Mouse (Mus musculus) CH12.LX (cell line): ENCODE data around the gene Wnk2. TPM values are rescaled to one million over a fixed set of nuclear protein-coding genes. Genes with fewer than 3 reads are reported as not detected.

ENCODE experiments used
- DNase-seq: peaks from one replicate; pipeline ENCODE4 v3.0.0-alpha.2; 2013; ENCODE audit errors: extremely low read depth
- H3K27ac ChIP-seq: 2 replicates; pipeline ENCODE4 v1.5.1; 2012; ENCODE audit warnings: low read depth, mild to moderate bottlenecking, control low read depth, moderate library complexity; ENCODE audit not compliant: insufficient read depth
- H3K27me3 ChIP-seq: replicated peaks from 2 replicates; pipeline ENCODE3; 2012; ENCODE audit warnings: inconsistent platforms
- H3K36me3 ChIP-seq, 2 experiments: replicated peaks in 1 of 2; 2 replicates each; pipeline versions ENCODE3 to v1.6.1; 2012; ENCODE audit warnings: inconsistent platforms in 1 of 2, low read length in 1 of 2, mild to moderate bottlenecking in 1 of 2, mixed read lengths in 1 of 2, moderate library complexity in 1 of 2; ENCODE audit not compliant: control insufficient read depth in 1 of 2, insufficient read depth in 1 of 2
- H3K4me1 ChIP-seq, 2 experiments: 2 replicates each; pipeline ENCODE4 v1.6.1; 2012; ENCODE audit warnings: inconsistent platforms in 1 of 2, moderate library complexity in 1 of 2; ENCODE audit not compliant: insufficient read depth in 2 of 2, control insufficient read depth in 1 of 2
- H3K4me2 ChIP-seq: 2 replicates; pipeline ENCODE4 v1.6.1; 2012; ENCODE audit warnings: low read depth, mild to moderate bottlenecking, control low read depth; ENCODE audit not compliant: poor library complexity, insufficient read depth, severe bottlenecking
- H3K4me3 ChIP-seq, 3 experiments: fragments of 150-350 bp in 1 of 3; sonication (generic) in 1 of 3; replicated peaks in 1 of 3; 2 replicates each; pipeline versions ENCODE3 to v1.5.1; 2011 to 2012; ENCODE audit warnings: low read depth in 2 of 3, low read length in 2 of 3, mild to moderate bottlenecking in 2 of 3, moderate library complexity in 2 of 3, control low read depth in 1 of 3, improper control_type of control experiment in 1 of 3, inconsistent platforms in 1 of 3, mixed read lengths in 1 of 3; ENCODE audit not compliant: poor library complexity in 1 of 3
- H3K79me2 ChIP-seq: replicated peaks from 2 replicates; pipeline ENCODE4 v1.6.1; 2012; ENCODE audit warnings: mild to moderate bottlenecking, moderate library complexity; ENCODE audit not compliant: control insufficient read depth, poor library complexity, insufficient read depth, severe bottlenecking; ENCODE audit errors: extremely low read depth
- H3K9ac ChIP-seq: 2 replicates; pipeline ENCODE4 v1.6.1; 2012; ENCODE audit warnings: low read depth, mild to moderate bottlenecking, control low read depth, moderate library complexity; ENCODE audit not compliant: insufficient read depth
- H3K9me3 ChIP-seq: replicated peaks from 2 replicates; pipeline ENCODE3; 2012; ENCODE audit warnings: low read length, inconsistent platforms, mixed read lengths
- BHLHE40 ChIP-seq: IDR thresholded peaks from 2 replicates; pipeline ENCODE4 v1.6.1; 2011; ENCODE audit warnings: mild to moderate bottlenecking, low read depth, low read length, improper control_type of control experiment
- CTCF ChIP-seq, 2 experiments: IDR thresholded peaks in 1 of 2; conservative IDR thresholded peaks in 1 of 2; 2 replicates each; pipeline ENCODE4 v1.5.1; 2011 to 2012; ENCODE audit warnings: low read depth in 2 of 2, low read length in 2 of 2, improper control_type of control experiment in 1 of 2, inconsistent platforms in 1 of 2, mild to moderate bottlenecking in 1 of 2, moderate library complexity in 1 of 2
- E2F4 ChIP-seq: IDR thresholded peaks from 2 replicates; pipeline ENCODE4 v1.6.1; 2011; ENCODE audit warnings: low read depth, low read length, improper control_type of control experiment; ENCODE audit not compliant: insufficient replicate concordance
- ELF1 ChIP-seq: IDR thresholded peaks from 2 replicates; pipeline ENCODE4 v1.6.1; 2014; ENCODE audit warnings: low read depth, mild to moderate bottlenecking, inconsistent platforms, low read length, improper control_type of control experiment
- MAFK ChIP-seq: IDR thresholded peaks from 2 replicates; pipeline ENCODE4 v1.6.1; 2011; ENCODE audit warnings: low read length, improper control_type of control experiment; ENCODE audit not compliant: insufficient replicate concordance
- POLR2A ChIP-seq: IDR thresholded peaks from 2 replicates; pipeline ENCODE4 v1.6.1; 2011; ENCODE audit warnings: low read depth, mild to moderate bottlenecking, improper control_type of control experiment, low read length
- RAD21 ChIP-seq: IDR thresholded peaks from 2 replicates; pipeline ENCODE4 v1.6.1; 2011; ENCODE audit warnings: low read depth, mild to moderate bottlenecking, low read length, improper control_type of control experiment, moderate library complexity
- dilution Hi-C: fragments of 300-500 bp; cut with MboI; formaldehyde crosslinking; loops from 2 replicates; pipeline ENCODE4 v1.14.3; 2020; ENCODE audit warnings: low sequenced_read_pairs; ENCODE audit not compliant: extremely low pct_unique_long_range_greater_than_20kb, extremely low pct_ligation_motif_present
- in situ Hi-C: fragments of 300-500 bp; cut with MboI; formaldehyde crosslinking; loops from 3 replicates; pipeline ENCODE4 v1.14.3; 2019; ENCODE audit warnings: low sequenced_read_pairs, low pct_ligation_motif_present, low pct_unique_long_range_greater_than_20kb, mixed read lengths
- polyA plus RNA-seq: library from polyadenylated mRNA; unstranded; fragments of >175 nt; gene quantifications from 2 replicates; pipeline ENCODE4 v1.2.1, GENCODE M21; 2012; ENCODE audit warnings: low read depth; ENCODE audit not compliant: insufficient read length
- total RNA-seq, 2 experiments: library from RNA; depleted of rRNA; stranded (reverse); fragments of 300-350 nt in 1 of 2; fragments of >200 nt in 1 of 2; gene quantifications; 2 replicates each; pipeline ENCODE4 v1.2.3; 2012 to 2014

Gene Wnk2
- total and polyA plus RNA-seq, 3 experiments, result 0.04 TPM; not detected in 2

- no peak overlapping the region for H3K4me3 ChIP-seq
- no peak overlapping the region for H3K27ac ChIP-seq
- H3K9me3 ChIP-seq, result peaks cover 8% of the 10 kb centered on the region
- peaks cover 6% of the 10 kb centered on the region for H3K27me3 ChIP-seq
- no peak overlapping the region for H3K4me2 ChIP-seq
- dilution Hi-C loops, result no loop called here
- no peak for DNase-seq
- H3K36me3 ChIP-seq, result no peaks in the 10 kb centered on the region
- in situ Hi-C loops, result no loop called here
- no peaks in the 10 kb centered on the region for H3K79me2 ChIP-seq
- H3K9ac ChIP-seq, result no peak overlapping the region
- peaks cover 0 to 2% of the 10 kb centered on the region in 2 experiments; a peak in 1 of 4 replicates for H3K4me1 ChIP-seq
- no peak for TF ChIP-seq BHLHE40
- TF ChIP-seq CTCF (conservative IDR thresholded peaks at IDR 0.05 in 1 of 2, IDR thresholded peaks at IDR 0.05 in 1 of 2; ENCODE audit: low read depth in 2 of 2, low read length in 2 of 2), result peak in 1 of 2 experiments; percentile 14; a peak in 1 of 4 replicates
Observed at GRCm38 (mm10) chr13:49161236-49161635, 13.4 kb upstream of the Wnk2 start.

DNA sequence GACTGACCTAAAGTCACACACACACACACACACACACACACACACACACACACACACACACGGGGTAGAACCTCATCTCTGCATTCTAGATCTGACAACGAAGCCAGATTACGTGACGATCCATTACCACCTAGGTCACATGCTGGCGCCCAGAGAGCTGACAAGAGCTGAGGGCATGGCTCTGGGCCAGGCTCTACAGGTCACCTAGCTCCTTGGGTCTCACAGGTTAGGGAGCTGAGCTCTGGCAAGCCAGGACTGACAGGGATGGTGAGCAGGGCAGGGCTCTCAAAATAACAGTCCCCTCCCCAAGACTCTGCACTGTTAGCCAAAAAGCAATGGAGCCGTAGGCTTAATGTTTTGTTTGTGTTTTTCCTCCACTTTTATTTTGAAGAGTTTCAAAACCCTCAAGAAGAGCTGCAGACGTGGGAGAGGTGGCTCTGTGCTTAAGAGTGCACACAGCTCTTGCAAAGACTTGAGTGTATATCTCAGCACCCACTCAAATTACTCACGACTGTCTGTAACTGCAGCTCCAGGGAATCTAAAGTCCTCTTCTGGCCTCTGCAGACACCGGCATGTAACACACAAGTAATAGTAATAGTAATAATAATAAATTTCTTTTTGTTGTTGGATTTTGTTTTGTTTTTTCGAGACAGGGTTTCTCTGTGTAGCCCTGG, 10.4 kb upstream of the Wnk2 start:
- TF ChIP-seq RAD21, result no peak
- no peak for TF ChIP-seq E2F4
- no peak for TF ChIP-seq MAFK
- H3K9ac ChIP-seq, result no peak overlapping the region
- peaks cover 12% of the 10 kb centered on the region for H3K9me3 ChIP-seq
- H3K79me2 ChIP-seq, result no peaks in the 10 kb centered on the region
- H3K4me2 ChIP-seq, result no peak overlapping the region
- H3K4me1 ChIP-seq, result peaks cover 0 to 2% of the 10 kb centered on the region in 2 experiments; a peak in 1 of 4 replicates
- H3K36me3 ChIP-seq, result no peaks in the 10 kb centered on the region
- H3K27me3 ChIP-seq, result peaks cover 6% of the 10 kb centered on the region
- in situ Hi-C loops (no loop called here), dilution Hi-C loops (no loop called here)
- DNase-seq, result no peak
- H3K27ac ChIP-seq, result no peak overlapping the region
- H3K4me3 ChIP-seq, result no peak overlapping the region

- no peak overlapping the region for H3K27ac ChIP-seq
- in situ Hi-C loops, result no loop called here
- no peaks in the 10 kb centered on the region for H3K36me3 ChIP-seq
- no peak overlapping the region for H3K9ac ChIP-seq
- H3K4me3 ChIP-seq, result no peak overlapping the region
- peaks cover 0 to 2% of the 10 kb centered on the region in 2 experiments; a peak in 1 of 4 replicates for H3K4me1 ChIP-seq
- DNase-seq, result no peak
- peaks cover 12% of the 10 kb centered on the region for H3K9me3 ChIP-seq
- H3K79me2 ChIP-seq, result no peaks in the 10 kb centered on the region
- no peak for TF ChIP-seq ELF1
- TF ChIP-seq POLR2A, result no peak
- TF ChIP-seq CTCF (conservative IDR thresholded peaks at IDR 0.05 in 1 of 2, IDR thresholded peaks at IDR 0.05 in 1 of 2; ENCODE audit: low read depth in 2 of 2, low read length in 2 of 2), result peak; percentile 38 to 39
- TF ChIP-seq, all 38 proteins: peak for 1
- Histone ChIP-seq H3K4me2 (no peak overlapping the region), H3K27me3 (peaks cover 3% of the 10 kb centered on the region)
- dilution Hi-C loops, result no loop called here
Observed at GRCm38 (mm10) chr13:49156645-49157044, 8.8 kb upstream of the Wnk2 start.
